Mouse (Mus musculus): Measurements from ENCODE around the gene Rhot1.
"Not testable (repeated sequence)": the region's sequence is repeated elsewhere in the genome, so short reads cannot be mapped to it uniquely, and the experiment has no call there.

Gene Rhot1

GRCm38 (mm10) chr11:80208860-80209800, at the start of gene Rhot1:
TSS of gene Rhot1 (plus strand) at chr11:80209019.
- DNase-seq = peak; percentile 91

- DNase-seq = no peak
Observed at GRCm38 (mm10) chr11:80161041-80161440, 47.8 kb upstream of the Rhot1 start.

- no peak for DNase-seq
Observed at GRCm38 (mm10) chr11:80163362-80164116, 45.3 kb upstream of the Rhot1 start.

- DNase-seq = no peak
Observed at GRCm38 (mm10) chr11:80164224-80164623, 44.6 kb upstream of the Rhot1 start.

GRCm38 (mm10) chr11:80168121-80168520, 40.7 kb upstream of the Rhot1 start:
- no peak for DNase-seq

- no peak for DNase-seq
Observed at GRCm38 (mm10) chr11:80168611-80169249, 40.1 kb upstream of the Rhot1 start.

- DNase-seq = no peak
Observed at GRCm38 (mm10) chr11:80169629-80170028, 39.2 kb upstream of the Rhot1 start.

GRCm38 (mm10) chr11:80170351-80170750, 38.5 kb upstream of the Rhot1 start:
- no peak for DNase-seq

GRCm38 (mm10) chr11:80171884-80172283, 36.9 kb upstream of the Rhot1 start:
- DNase-seq = no peak

- no peak for DNase-seq
Observed at GRCm38 (mm10) chr11:80173963-80174670, 34.7 kb upstream of the Rhot1 start.

- no peak for DNase-seq
Observed at GRCm38 (mm10) chr11:80176911-80177895, 31.6 kb upstream of the Rhot1 start.

GRCm38 (mm10) chr11:80178316-80178715, 30.5 kb upstream of the Rhot1 start:
- no peak for DNase-seq

GRCm38 (mm10) chr11:80181021-80181749, 27.6 kb upstream of the Rhot1 start:
- DNase-seq = no peak

GRCm38 (mm10) chr11:80183054-80183704, 25.6 kb upstream of the Rhot1 start:
- not testable (repeated sequence) for DNase-seq

GRCm38 (mm10) chr11:80183705-80184255, 25.0 kb upstream of the Rhot1 start, which contains the start of gene Rnf135:
TSS of gene Rnf135 (plus strand) at chr11:80183851.
- DNase-seq = peak; percentile 54 to 60

- DNase-seq = no peak
Observed at GRCm38 (mm10) chr11:80184531-80185071, 24.2 kb upstream of the Rhot1 start.

- DNase-seq = not testable (repeated sequence)
Observed at GRCm38 (mm10) chr11:80185441-80185976, 23.3 kb upstream of the Rhot1 start.

GRCm38 (mm10) chr11:80190280-80190679, 18.5 kb upstream of the Rhot1 start:
- DNase-seq = no peak

GRCm38 (mm10) chr11:80193827-80194226, 15.0 kb upstream of the Rhot1 start:
- DNase-seq = no peak
